Mouse (Mus musculus) ES-Bruce4 (cell line): ENCODE data around the gene Btk. TPM values are rescaled to one million over a fixed set of nuclear protein-coding genes. Genes with fewer than 3 reads are reported as not detected.
A peak's percentile ranks its signal among the peaks of the same experiment; 100 is the strongest.

ENCODE experiments used
- H3K27ac ChIP-seq: 2 replicates; pipeline ENCODE4 v1.5.1; 2012; ENCODE audit warnings: low read length, inconsistent platforms; ENCODE audit not compliant: insufficient read depth
- H3K27me3 ChIP-seq: 2 replicates; pipeline ENCODE4 v1.6.1; 2012; ENCODE audit warnings: mild to moderate bottlenecking, low read length, inconsistent platforms; ENCODE audit not compliant: control insufficient read depth, poor library complexity, insufficient read depth, severe bottlenecking
- H3K36me3 ChIP-seq: 2 replicates; pipeline ENCODE4 v1.6.1; 2012; ENCODE audit warnings: inconsistent platforms, mild to moderate bottlenecking, low read length, moderate library complexity; ENCODE audit not compliant: control insufficient read depth, poor library complexity, insufficient read depth, severe bottlenecking
- H3K4me1 ChIP-seq: one replicate; pipeline ENCODE4 v1.8.1; 2011; ENCODE audit warnings: low read length; ENCODE audit not compliant: control insufficient read depth, insufficient read depth
- H3K4me3 ChIP-seq: 2 replicates; pipeline ENCODE4 v1.5.1; 2011; ENCODE audit warnings: low read depth, mild to moderate bottlenecking, low read length
- H3K9ac ChIP-seq: 2 replicates; pipeline ENCODE4 v1.6.1; 2012; ENCODE audit warnings: low read depth, mild to moderate bottlenecking, inconsistent platforms; ENCODE audit not compliant: poor library complexity, severe bottlenecking
- H3K9me3 ChIP-seq: replicated peaks from 2 replicates; pipeline ENCODE4 v1.6.1; 2012; ENCODE audit warnings: mild to moderate bottlenecking, low read length, inconsistent platforms; ENCODE audit not compliant: control insufficient read depth, poor library complexity, insufficient read depth, severe bottlenecking
- CTCF ChIP-seq: IDR thresholded peaks from one replicate; pipeline ENCODE4 v1.8.1; 2011; ENCODE audit warnings: low read depth, low read length
- EP300 ChIP-seq: IDR thresholded peaks from 2 replicates; pipeline ENCODE4 v1.6.1; 2011; ENCODE audit warnings: low read depth, low read length; ENCODE audit not compliant: insufficient read depth
- POLR2A ChIP-seq: IDR thresholded peaks from one replicate; pipeline ENCODE4 v1.8.1; 2011; ENCODE audit warnings: low read length; ENCODE audit not compliant: insufficient read depth
- polyA plus RNA-seq: library from polyadenylated mRNA; stranded (reverse); fragments of >200 nt; gene quantifications from 2 replicates; pipeline ENCODE4 v1.2.4, GENCODE M21; 2011; ENCODE audit warnings: low read depth; ENCODE audit not compliant: missing spikeins, insufficient read depth, insufficient read length

Gene Btk
- polyA plus RNA-seq, 1 experiment = not detected

- H3K4me3 ChIP-seq = no peak overlapping the region
- no peaks in the 10 kb centered on the region for H3K36me3 ChIP-seq
- no peak overlapping the region for H3K9ac ChIP-seq
- no peak for TF ChIP-seq POLR2A
- 0 out of 2 replicates have a peak, but pooled peaks have one; percentile 31 for TF ChIP-seq EP300
- H3K9me3 ChIP-seq = no peaks in the 10 kb centered on the region
- no peaks in the 10 kb centered on the region for H3K4me1 ChIP-seq
- H3K27ac ChIP-seq = no peak overlapping the region
- H3K27me3 ChIP-seq = no peaks in the 10 kb centered on the region
These were observed 36.3 kb upstream of the Btk start for GRCm38 (mm10) chrX:134619695-134620094.

GRCm38 (mm10) chrX:134614306-134614705 is 30.9 kb upstream of the Btk start:
- no peaks in the 10 kb centered on the region for H3K27me3 ChIP-seq
- no peaks in the 10 kb centered on the region for H3K4me1 ChIP-seq
- TF ChIP-seq EP300 (no peak), POLR2A (no peak), CTCF (peak; percentile 1)
- H3K36me3 ChIP-seq = no peaks in the 10 kb centered on the region
- H3K4me3 ChIP-seq = no peak overlapping the region
- H3K9ac ChIP-seq = no peak overlapping the region
- H3K27ac ChIP-seq = no peak overlapping the region
- H3K9me3 ChIP-seq = no peaks in the 10 kb centered on the region

- Histone ChIP-seq H3K27ac (peak overlapping the region; percentile 63), H3K4me1 (no peaks in the 10 kb centered on the region), H3K9ac (peak overlapping the region; percentile 49; the same call in 1 of the 2 replicates), H3K4me3 (peak overlapping the region; percentile 27), H3K9me3 (no peaks in the 10 kb centered on the region), H3K27me3 (no peaks in the 10 kb centered on the region), H3K36me3 (no peaks in the 10 kb centered on the region)
- TF ChIP-seq POLR2A = no peak
- TF ChIP-seq EP300 = no peak
- no peak for TF ChIP-seq CTCF
These were observed 29.1 kb upstream of the Btk start for GRCm38 (mm10) chrX:134612285-134612959.

- Histone ChIP-seq H3K9me3 (no peaks in the 10 kb centered on the region), H3K36me3 (no peaks in the 10 kb centered on the region), H3K27ac (no peak overlapping the region), H3K27me3 (no peaks in the 10 kb centered on the region), H3K4me3 (no peak overlapping the region), H3K4me1 (no peaks in the 10 kb centered on the region), H3K9ac (no peak overlapping the region)
- TF ChIP-seq EP300 = no peak
- TF ChIP-seq POLR2A = no peak
- TF ChIP-seq CTCF = no peak
These were observed 27.6 kb upstream of the Btk start for GRCm38 (mm10) chrX:134610984-134611383.

GRCm38 (mm10) chrX:134609472-134609871 is 26.1 kb upstream of the Btk start:
- H3K9me3 ChIP-seq = no peaks in the 10 kb centered on the region
- no peaks in the 10 kb centered on the region for H3K4me1 ChIP-seq
- H3K27me3 ChIP-seq = no peaks in the 10 kb centered on the region
- H3K4me3 ChIP-seq = no peak overlapping the region
- no peak overlapping the region for H3K9ac ChIP-seq
- H3K36me3 ChIP-seq = no peaks in the 10 kb centered on the region
- no peak overlapping the region for H3K27ac ChIP-seq
- TF ChIP-seq EP300 (no peak), CTCF (no peak), POLR2A (no peak)

GRCm38 (mm10) chrX:134601380-134602120 is 18.2 kb upstream of the Btk start:
- TF ChIP-seq POLR2A = no peak
- TF ChIP-seq CTCF = no peak
- TF ChIP-seq EP300 = no peak
- Histone ChIP-seq H3K9ac (peak overlapping the region; percentile 92), H3K36me3 (no peaks in the 10 kb centered on the region; the same call in 1 of the 2 replicates), H3K9me3 (no peaks in the 10 kb centered on the region), H3K27me3 (no peaks in the 10 kb centered on the region), H3K27ac (peak overlapping the region; percentile 80; the same call in 1 of the 2 replicates), H3K4me3 (peak overlapping the region; percentile 97), H3K4me1 (no peaks in the 10 kb centered on the region)
